Mouse (Mus musculus) heart, postnatal 0 days (tissue): Measurements from ENCODE around the gene M1ap.

Source experiments
- CTCF ChIP-seq: IDR thresholded peaks from 2 replicates; pipeline ENCODE4 v1.5.1; 2016; ENCODE audit warnings: antibody characterized with exemption, control low read depth, low read depth
- EP300 ChIP-seq: IDR thresholded peaks from 2 replicates; pipeline ENCODE4 v1.6.1; 2016; ENCODE audit warnings: antibody characterized with exemption, low read depth

DNA sequence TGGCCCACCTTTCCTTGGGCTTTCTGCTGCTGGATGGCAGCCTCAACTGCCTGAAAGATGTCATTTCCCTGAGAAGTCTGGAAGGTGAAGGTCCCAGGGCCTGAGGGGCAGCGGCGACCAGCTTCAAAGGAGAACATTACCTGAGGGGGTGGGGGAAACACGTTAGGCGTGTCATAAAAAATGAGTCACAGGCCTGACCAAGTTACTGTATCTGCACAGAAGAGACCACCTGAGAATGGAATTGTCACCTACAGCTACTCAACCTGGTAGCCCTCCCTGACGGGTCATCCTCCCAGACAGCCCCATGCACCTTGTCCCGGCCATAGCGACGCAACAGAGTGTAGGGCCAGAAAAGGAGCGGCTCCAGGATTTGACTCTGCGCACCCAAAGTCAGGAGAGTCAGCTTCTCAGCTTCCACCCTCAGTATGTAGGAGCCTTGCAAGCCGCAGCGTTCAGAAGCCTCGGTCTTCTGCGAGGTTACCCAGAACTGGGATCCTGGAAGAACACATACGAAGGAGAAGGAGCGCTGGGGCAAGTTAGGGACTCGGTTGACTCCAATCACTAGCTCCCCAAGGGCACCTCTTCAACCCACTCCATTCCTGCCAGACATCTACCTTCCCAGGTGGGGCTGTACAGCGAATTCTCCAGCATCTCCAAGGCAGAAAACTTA lies 85.4 kb downstream of the M1ap start:
- TF ChIP-seq EP300 (no peak), CTCF (no peak)
